Mouse (Mus musculus) adrenal gland, adult 2 months (tissue): Measurements from ENCODE around the gene Col27a1. TPM values are rescaled to one million over a fixed set of nuclear protein-coding genes. Genes with fewer than 3 reads are reported as not detected.

ENCODE experiments used
- DNase-seq: peaks from one replicate; pipeline ENCODE4 v3.0.0; 2021
- polyA plus RNA-seq: library from polyadenylated mRNA; depleted of rRNA; stranded (reverse); fragments of >200 nt; gene quantifications from 2 replicates; pipeline ENCODE4 v1.2.3, GENCODE M21; 2012
- total RNA-seq, 2 experiments: library from RNA; stranded (reverse); gene quantifications; 2 replicates each; pipeline ENCODE4 v1.2.3; 2021

Gene Col27a1
- total and polyA plus RNA-seq, 3 experiments = 8.4 to 13.0 (median 12.9) TPM

- DNase-seq = peak; percentile 28
Observed at GRCm38 (mm10) chr4:63310247-63310855, 96.5 kb downstream of the Col27a1 start.

DNA sequence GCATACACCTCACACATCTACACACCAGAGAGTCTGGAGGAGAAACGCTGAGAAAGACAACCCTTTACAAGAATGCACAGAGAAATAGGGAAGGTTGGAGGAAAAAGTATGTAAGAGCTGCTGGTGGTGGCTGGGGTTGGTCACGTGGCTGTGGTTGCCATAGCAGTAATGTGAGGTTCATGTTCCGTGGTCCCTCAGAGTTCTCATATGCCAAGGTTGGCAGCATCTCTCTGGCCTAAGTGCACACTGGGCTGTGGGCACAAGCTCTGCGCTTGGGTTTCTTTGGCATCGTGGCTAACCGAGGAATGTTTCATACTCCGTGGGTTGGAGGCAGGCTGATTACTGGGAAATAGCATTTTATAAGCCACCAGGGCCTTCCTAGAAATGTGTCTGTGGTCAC, 97.6 kb downstream of the Col27a1 start:
- no peak for DNase-seq

DNA sequence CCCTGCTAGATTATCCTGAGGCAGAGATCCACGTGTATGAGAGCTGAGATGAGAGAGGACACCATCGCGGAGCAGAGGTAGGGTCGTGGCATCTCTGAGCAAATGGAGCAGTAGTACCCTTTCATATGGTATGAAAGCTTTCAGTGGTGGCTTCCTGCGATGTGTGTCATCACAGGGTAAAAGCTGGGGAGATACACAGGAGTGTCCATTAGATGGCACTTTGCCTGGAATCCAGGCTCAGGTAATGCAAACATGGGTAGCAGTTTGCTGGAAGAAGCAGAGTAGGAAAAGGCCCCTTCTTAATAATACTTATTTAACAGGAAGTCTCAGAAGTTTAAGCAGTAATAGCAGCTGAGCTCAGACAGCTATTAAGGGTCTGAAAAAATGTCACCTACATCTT, 100.3 kb downstream of the Col27a1 start:
- DNase-seq = no peak

DNA sequence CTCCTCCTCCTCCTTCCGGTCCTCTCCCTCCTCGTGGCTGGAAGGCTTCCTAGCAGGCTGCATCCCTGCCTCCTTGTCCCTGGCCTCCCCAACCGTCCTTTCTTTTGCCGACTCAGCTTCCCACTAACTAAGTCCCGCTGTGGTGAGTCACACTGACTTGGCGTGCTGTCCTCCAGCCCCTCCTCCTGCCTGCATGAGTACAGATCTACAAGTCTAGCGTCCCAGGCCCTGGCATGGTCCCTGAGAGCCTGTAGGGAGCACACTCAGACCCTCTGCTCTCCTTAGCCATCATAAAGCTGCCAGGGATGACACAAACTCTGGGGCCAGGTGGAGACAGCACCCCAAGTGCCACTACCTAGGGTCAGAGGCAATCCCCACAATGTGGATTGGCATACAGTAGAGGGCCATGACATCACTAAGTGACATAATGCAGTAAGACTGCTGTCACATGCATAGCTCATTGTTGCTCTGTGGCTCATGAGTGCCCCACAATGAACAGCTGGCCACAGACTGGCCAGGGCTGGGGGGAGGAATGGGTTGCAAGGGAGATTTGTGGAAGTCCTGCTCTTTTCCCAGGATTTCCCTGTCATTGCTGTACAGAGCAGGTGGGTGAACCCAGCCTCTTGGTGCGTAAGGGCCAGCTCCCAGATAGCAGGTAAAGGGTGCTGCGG, 102.4 kb downstream of the Col27a1 start:
- DNase-seq = peak; percentile 90

DNA sequence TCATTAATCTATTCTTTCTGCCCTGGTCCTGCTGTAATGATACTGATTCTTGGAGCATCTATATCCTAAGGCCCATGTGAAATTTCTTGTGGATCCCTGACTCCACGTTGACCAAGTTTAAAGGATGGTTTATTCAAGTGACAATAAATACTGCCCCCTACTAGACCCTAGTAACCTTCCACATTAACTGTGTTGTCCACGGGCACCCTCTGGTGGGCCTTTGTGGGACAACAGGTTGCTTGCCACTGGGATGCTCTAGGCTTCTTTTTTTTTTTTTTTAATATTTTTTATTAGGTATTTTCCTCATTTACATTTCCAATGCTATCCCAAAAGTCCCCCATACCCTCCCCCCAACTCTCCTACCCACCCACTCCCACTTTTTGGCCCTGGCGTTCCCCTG, 105.8 kb downstream of the Col27a1 start:
- peak; percentile 63 for DNase-seq

GRCm38 (mm10) chr4:63323275-63323815, 109.5 kb downstream of the Col27a1 start:
- DNase-seq = peak; percentile 67

- no peak for DNase-seq
Observed at GRCm38 (mm10) chr4:63333403-63333802, 119.6 kb downstream of the Col27a1 start.

DNA sequence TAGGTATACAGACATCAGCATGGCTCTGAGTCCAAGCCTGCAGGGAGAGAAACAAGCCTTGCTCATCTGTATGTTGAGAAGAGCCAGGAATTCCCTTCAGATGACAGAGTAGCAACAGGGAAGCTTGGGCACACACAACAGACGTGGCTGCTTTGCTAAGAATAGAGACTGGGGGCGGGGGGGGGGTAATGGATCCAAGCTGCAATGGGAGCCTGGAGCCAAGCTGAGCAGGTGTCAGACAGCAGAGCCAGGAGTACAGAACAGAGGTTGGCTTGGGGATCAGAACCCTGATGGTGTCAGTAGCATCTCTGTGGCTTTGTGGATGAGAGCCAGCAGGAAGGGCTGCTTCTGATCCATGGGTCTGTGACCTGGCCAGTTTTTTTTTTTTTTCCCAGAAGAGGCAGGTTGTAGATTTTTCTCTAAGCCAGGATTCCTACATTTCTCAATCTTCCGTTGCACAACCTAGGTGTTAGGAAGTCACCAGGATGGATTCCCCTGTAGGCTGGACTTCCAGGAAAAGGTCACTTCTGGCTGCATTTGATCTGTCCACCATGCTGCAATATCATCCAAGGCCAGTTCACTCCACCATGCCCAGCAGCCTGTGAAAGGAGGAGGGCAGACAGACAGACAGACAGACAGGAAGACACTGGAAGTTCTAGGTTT, 124.7 kb downstream of the Col27a1 start:
- DNase-seq = no peak

- no peak for DNase-seq
Observed at GRCm38 (mm10) chr4:63342491-63342890, 128.7 kb downstream of the Col27a1 start.

DNA sequence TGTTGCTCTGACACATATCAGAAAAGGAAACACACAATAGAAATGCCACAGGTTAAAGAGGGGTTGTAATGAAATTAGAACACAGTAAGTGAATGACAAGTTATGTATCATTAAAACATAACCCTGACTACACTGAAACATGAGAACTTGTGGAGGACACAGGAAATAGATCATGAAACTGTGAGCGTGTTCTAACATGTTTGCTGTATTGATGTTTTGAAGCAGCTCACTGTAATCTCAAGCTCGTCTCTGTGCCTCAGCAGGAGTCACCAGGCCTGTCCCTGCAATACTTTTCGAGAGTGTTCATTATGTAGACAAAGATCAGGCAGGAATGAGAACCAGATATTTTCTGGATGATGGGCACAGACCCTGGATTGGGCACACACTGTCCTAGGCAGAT, 129.8 kb downstream of the Col27a1 start:
- no peak for DNase-seq

DNA sequence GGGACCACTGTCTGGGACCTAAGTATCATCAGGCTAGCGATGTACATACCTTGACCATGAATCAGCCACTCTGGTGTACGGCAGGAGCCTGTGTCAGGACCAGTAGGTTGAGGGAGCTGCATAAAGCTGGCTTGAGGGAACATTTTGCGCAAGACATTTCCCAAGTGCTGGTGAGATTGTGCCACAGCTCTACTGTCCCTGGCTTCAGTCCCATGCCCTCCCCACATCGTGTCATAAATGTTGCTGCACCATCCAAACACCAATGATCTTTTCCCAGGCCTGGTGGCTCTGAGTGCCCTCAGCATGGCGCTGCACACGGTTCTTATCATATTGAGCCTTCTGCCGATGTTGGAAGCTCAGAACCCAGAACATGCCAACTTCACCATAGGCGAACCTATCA, 130.5 kb downstream of the Col27a1 start, which contains the start of gene Orm1:
Gene Orm1 (plus strand): TSS at position 266 of the 400 bp plus-strand sequence.
- peak; percentile 77 for DNase-seq

- no peak for DNase-seq
Observed at GRCm38 (mm10) chr4:63345261-63345660, 131.5 kb downstream of the Col27a1 start.

DNA sequence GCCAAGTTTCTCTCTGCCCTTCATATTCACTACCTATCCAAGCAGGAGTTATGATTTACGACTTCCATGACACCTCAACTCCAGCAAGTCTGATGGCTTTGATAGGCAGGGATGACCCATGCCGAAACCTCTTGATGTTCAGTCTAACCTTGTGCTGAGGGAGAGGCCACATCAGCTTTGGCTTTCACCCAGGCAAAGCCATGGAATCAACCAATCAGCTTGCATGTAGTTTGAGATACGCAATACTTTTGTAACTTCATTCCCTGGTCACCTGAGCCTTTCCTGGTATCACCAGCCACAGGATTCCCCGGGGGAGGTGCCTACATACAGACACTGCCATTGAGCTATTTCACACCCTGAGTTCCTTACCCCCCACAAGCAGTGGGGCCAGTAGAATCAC, 132.9 kb downstream of the Col27a1 start:
- no peak for DNase-seq

- no peak for DNase-seq
Observed at GRCm38 (mm10) chr4:63348524-63348923, 134.7 kb downstream of the Col27a1 start.

DNA sequence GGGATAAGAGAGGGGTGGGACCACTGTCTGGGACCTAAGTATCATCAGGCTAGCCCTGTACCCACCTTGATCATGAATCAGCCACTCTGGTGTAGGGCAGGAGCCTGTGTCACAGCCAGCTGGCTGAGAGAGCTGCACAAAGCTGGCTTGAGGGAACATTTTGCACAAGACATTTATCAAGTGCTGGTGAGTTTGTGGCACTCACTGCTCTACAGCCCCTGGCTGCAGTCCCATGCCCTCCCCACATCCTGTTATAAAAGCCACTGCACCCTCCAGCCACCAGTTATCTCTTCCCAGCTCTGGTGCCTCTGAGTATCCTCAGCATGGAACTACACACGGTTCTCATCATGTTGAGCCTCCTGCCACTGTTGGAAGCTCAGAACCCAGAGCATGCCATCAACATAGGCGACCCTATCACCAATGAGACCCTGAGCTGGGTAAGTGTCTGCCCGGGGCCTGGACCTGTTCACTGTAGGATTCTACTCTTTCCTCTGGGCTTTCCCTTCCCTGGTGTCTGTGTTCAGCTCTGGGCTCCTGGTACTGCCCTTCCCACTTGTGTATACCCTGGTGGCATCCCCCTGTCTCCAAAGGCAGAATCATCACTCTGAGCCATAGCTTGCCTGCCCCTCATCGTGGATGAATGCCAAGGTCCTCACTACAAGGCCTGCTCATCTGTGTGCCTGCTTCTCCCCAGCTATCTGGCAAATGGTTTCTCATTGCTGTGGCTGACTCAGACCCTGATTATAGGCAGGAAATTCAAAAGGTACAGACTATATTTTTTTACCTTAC, 142.3 kb downstream of the Col27a1 start, which contains the start of gene Orm3:
Gene Orm3 (plus strand): TSS at position 286 of the 789 bp plus-strand sequence.
- DNase-seq = peak; percentile 69

DNA sequence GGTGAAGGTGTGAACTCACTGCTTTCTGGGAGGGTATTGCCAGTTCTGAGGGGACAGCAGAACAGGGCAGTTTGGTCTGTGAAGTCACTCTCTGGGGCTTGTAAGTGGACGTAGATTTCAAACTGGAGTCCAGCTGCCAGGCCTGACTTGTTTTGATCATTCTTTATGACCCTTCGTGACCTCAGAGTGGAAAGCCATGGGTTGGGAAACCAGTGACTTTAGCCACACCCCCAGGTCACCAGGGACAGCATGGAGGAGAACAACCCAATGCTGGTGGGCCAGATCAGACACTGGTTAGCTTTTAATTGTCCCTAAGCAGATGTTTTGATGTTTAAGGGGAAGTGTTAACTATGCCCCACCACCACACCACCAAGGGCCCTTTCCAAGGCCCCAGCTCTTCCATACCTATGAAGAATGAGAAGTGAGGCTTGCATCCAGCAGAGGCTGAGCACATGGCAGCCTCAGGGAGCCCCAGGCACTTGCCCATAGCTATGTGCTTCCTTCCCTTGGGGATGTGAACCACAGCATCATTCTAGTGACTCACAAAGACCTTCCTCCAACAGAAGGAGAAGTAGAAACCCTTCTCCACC, 143.3 kb downstream of the Col27a1 start:
- peak; percentile 64 for DNase-seq

- no peak for DNase-seq
Observed at GRCm38 (mm10) chr4:63359861-63360260, 146.1 kb downstream of the Col27a1 start.

GRCm38 (mm10) chr4:63362150-63362549, 148.3 kb downstream of the Col27a1 start, which contains the start of gene Orm2:
Orm2 (plus strand) TSS chr4:63362449.
- DNase-seq = peak; percentile 76

DNA sequence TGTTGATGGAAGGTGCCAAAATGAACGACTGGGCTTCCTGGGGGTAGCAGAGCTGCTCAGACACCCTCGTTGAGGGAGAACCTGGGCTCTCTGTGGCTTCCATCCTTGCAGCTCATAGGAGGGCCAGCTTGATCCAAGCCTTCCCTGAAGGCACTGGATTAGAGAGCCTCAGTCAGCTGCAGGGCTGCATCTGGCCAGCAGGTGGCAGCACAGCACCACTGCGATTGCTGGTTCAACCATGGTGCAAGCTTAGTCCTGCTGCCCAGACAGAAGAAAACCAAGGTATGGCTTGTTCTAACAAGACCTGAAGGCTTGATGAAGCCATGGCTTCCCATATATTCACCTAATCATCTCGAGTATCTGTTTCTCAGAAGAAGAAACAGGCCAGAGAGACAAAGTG, 154.8 kb downstream of the Col27a1 start:
- peak; percentile 87 for DNase-seq

DNA sequence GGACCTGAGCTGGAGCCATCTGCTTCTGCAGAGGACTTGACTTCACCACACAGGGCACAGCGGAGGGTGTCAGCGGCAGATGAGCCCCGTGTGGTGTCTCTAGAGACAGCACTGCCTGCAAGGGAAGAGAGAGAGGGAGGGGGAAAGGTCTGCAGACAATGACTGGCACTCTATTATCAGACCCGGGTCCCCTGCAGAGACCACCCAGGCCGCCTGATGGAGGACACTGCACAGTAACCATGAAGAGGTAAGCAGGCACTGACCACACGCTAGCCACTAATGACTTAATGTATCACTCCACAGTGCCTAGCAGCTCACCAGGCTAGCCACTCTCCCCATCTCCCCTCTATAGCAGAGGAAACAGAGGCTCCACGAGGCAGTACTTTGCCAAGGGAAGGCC, 157.1 kb downstream of the Col27a1 start:
- DNase-seq = no peak

- DNase-seq = peak; percentile 30
Observed at GRCm38 (mm10) chr4:63371890-63372289, 158.1 kb downstream of the Col27a1 start.

GRCm38 (mm10) chr4:63373404-63373803, 159.6 kb downstream of the Col27a1 start:
- no peak for DNase-seq
